Mouse (Mus musculus) stomach, postnatal 0 days (tissue): ENCODE results near the gene Sox12. TPM values are rescaled to one million over a fixed set of nuclear protein-coding genes. Genes with fewer than 3 reads are reported as not detected.

Experiments
- ATAC-seq: fragments of 200-750 bp; cut with Nextera tagmentation; 2 replicates; pipeline ENCODE4 v1.8.0; 2017; ENCODE audit not compliant: low FRiP score, low TSS enrichment
- DNase-seq: peaks from one replicate; pipeline ENCODE4 v3.0.0-alpha.2; 2016; ENCODE audit warnings: low spot score
- H3K27ac ChIP-seq: fragments of 300-500 bp; sonication (generic); replicated peaks from 2 replicates; pipeline ENCODE4 v1.5.1; 2014; ENCODE audit warnings: mild to moderate bottlenecking, control low read depth
- H3K27me3 ChIP-seq: fragments of 300-500 bp; sonication (generic); 2 replicates; pipeline ENCODE4 v1.6.1; 2014; ENCODE audit warnings: low read length; ENCODE audit not compliant: control insufficient read depth, insufficient read depth
- H3K36me3 ChIP-seq: fragments of 300-500 bp; sonication (generic); 2 replicates; pipeline ENCODE4 v1.6.1; 2014; ENCODE audit warnings: low read length, mixed read lengths; ENCODE audit not compliant: control insufficient read depth, insufficient read depth
- H3K4me1 ChIP-seq: fragments of 300-500 bp; sonication (generic); replicated peaks from 2 replicates; pipeline ENCODE4 v1.6.1; 2014; ENCODE audit warnings: antibody characterized with exemption; ENCODE audit not compliant: control insufficient read depth, insufficient read depth
- H3K4me2 ChIP-seq: fragments of 300-500 bp; sonication (generic); replicated peaks from 2 replicates; pipeline ENCODE4 v1.6.1; 2014; ENCODE audit warnings: low read depth, mild to moderate bottlenecking, control low read depth, moderate library complexity
- H3K4me3 ChIP-seq: fragments of 300-500 bp; sonication (generic); 2 replicates; pipeline ENCODE4 v1.5.1; 2014; ENCODE audit warnings: low read depth, low read length, control low read depth
- H3K9ac ChIP-seq: fragments of 300-500 bp; sonication (generic); 2 replicates; pipeline ENCODE4 v1.6.1; 2014; ENCODE audit warnings: mild to moderate bottlenecking, low read length, control low read depth, mixed read lengths
- H3K9me3 ChIP-seq: fragments of 300-500 bp; sonication (generic); 2 replicates; pipeline ENCODE4 v1.6.1; 2016; ENCODE audit warnings: low read length; ENCODE audit not compliant: control insufficient read depth
- CTCF ChIP-seq: IDR thresholded peaks from 2 replicates; pipeline ENCODE4 v1.5.1; 2016; ENCODE audit warnings: antibody characterized with exemption, low read depth, mild to moderate bottlenecking, moderate library complexity
- EP300 ChIP-seq: optimal IDR thresholded peaks from 2 replicates; pipeline ENCODE3; 2016; ENCODE audit warnings: antibody characterized with exemption
- WGBS: fragments of 180-500 bp; shearing (Covaris S2); extraction: QIAGEN DNeasy Blood & Tissue Kit; methylation state at CpG from one replicate; pipeline ENCODE4 v1.1.7; 2014; 5-methylcytosine and 5-hydroxymethylcytosine counted together
- polyA plus RNA-seq: library from polyadenylated mRNA; unstranded; fragments of >200 nt; fragmentation: Nextera tagmentation; extraction: Ambion mirVana; gene quantifications from 2 replicates; pipeline ENCODE4 v1.2.1, GENCODE M21; 2015

The Sox12 gene
- polyA plus RNA-seq = 2.7 and 3.0 TPM in 2 replicates

- peak; percentile 64 for ATAC-seq
- peak within 1 kb of the TSS; percentile 82 for H3K4me3 ChIP-seq
- DNase-seq = peak; percentile 98
- peak within 1 kb of the TSS; percentile 98 for H3K27ac ChIP-seq
- no peaks in the 10 kb centered on the region for H3K36me3 ChIP-seq
- H3K27me3 ChIP-seq = no peaks in the 10 kb centered on the region
- WGBS = under 1% methylated on average over 61 of the region's 104 CpGs
- no peaks in the 10 kb centered on the region; the same call in 1 of the 2 replicates for H3K4me1 ChIP-seq
- no peak for TF ChIP-seq CTCF
- no peak for TF ChIP-seq EP300
- H3K4me2 ChIP-seq = peak within 1 kb of the TSS; percentile 88
- peak within 1 kb of the TSS; percentile 86 for H3K9ac ChIP-seq
- H3K9me3 ChIP-seq = no peaks in the 10 kb centered on the region
Measured at GRCm38 (mm10) chr2:152397680-152398435, at the start of gene Sox12. Gene Sox12 (minus strand): TSS chr2:152398063.

GRCm38 (mm10) chr2:152447461-152447860 is 49.6 kb upstream of the Sox12 start:
- TF ChIP-seq CTCF = no peak
- TF ChIP-seq EP300 = no peak
- H3K4me1 ChIP-seq = no peaks in the 10 kb centered on the region
- ATAC-seq (no peak), DNase-seq (no peak)
- no peaks in the 10 kb centered on the region for H3K27me3 ChIP-seq
- no peak overlapping the region for H3K4me3 ChIP-seq
- H3K9ac ChIP-seq = no peak overlapping the region
- H3K9me3 ChIP-seq = no peaks in the 10 kb centered on the region
- no peak overlapping the region for H3K4me2 ChIP-seq
- 20% methylated on average over 5 of the region's 5 CpGs for WGBS
- H3K36me3 ChIP-seq = no peaks in the 10 kb centered on the region
- no peak overlapping the region for H3K27ac ChIP-seq

GRCm38 (mm10) chr2:152446642-152447041 is 48.8 kb upstream of the Sox12 start:
- no peak for TF ChIP-seq EP300
- Histone ChIP-seq H3K27ac (no peak overlapping the region), H3K36me3 (no peaks in the 10 kb centered on the region), H3K4me1 (no peaks in the 10 kb centered on the region), H3K9ac (no peak overlapping the region), H3K4me3 (no peak overlapping the region), H3K4me2 (no peak overlapping the region), H3K9me3 (no peaks in the 10 kb centered on the region), H3K27me3 (no peaks in the 10 kb centered on the region)
- ATAC-seq (no peak), DNase-seq (no peak)
- 64% methylated on average over 2 of the region's 2 CpGs for WGBS

GRCm38 (mm10) chr2:152443281-152443680 is 45.4 kb upstream of the Sox12 start:
- no peak for DNase-seq
- H3K27ac ChIP-seq = no peak overlapping the region
- ATAC-seq = no peak
- TF ChIP-seq EP300 (no peak), CTCF (no peak)
- 85% methylated on average over 8 of the region's 8 CpGs for WGBS
- no peaks in the 10 kb centered on the region for H3K36me3 ChIP-seq
- H3K4me1 ChIP-seq = no peaks in the 10 kb centered on the region
- H3K4me2 ChIP-seq = no peak overlapping the region
- H3K9me3 ChIP-seq = no peaks in the 10 kb centered on the region
- H3K4me3 ChIP-seq = no peak overlapping the region
- H3K9ac ChIP-seq = no peak overlapping the region
- H3K27me3 ChIP-seq = no peaks in the 10 kb centered on the region

GRCm38 (mm10) chr2:152442322-152442721 is 44.5 kb upstream of the Sox12 start:
- Histone ChIP-seq H3K9me3 (no peaks in the 10 kb centered on the region), H3K4me1 (no peaks in the 10 kb centered on the region), H3K4me3 (no peak overlapping the region), H3K9ac (no peak overlapping the region), H3K27me3 (no peaks in the 10 kb centered on the region), H3K27ac (no peak overlapping the region), H3K36me3 (no peaks in the 10 kb centered on the region), H3K4me2 (no peak overlapping the region)
- no peak for DNase-seq
- ATAC-seq = no peak
- 86% methylated on average over 4 of the region's 4 CpGs for WGBS
- TF ChIP-seq EP300 = no peak
- no peak for TF ChIP-seq CTCF

DNA sequence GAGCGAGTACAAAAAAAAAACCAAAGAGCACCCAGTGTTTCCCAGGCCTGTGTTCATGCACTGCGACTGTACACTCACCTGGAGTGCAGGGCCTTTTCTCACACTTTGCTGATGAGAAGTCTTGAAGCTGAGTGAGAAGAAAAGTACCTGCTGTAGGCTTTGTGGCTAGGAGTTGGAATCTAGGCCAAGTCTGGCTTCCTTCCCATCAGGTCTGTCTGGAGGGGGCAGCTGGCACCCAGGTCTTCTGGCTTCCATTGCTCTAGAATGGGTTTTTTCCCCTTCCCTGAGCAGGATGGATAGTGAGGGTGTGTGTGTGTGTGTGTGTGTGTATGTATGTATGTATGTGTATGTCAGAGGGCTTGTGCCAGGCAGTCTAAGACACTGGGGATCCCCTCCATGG is 42.0 kb upstream of the Sox12 start:
- no peak for ATAC-seq
- Histone ChIP-seq H3K4me1 (no peaks in the 10 kb centered on the region), H3K27ac (no peak overlapping the region), H3K4me2 (no peak overlapping the region), H3K36me3 (no peaks in the 10 kb centered on the region), H3K4me3 (no peak overlapping the region), H3K27me3 (no peaks in the 10 kb centered on the region), H3K9me3 (no peaks in the 10 kb centered on the region), H3K9ac (no peak overlapping the region)
- DNase-seq = no peak
- TF ChIP-seq CTCF (no peak), EP300 (no peak)
- 73% methylated on average over 2 of the region's 2 CpGs for WGBS
